Mouse (Mus musculus): ENCODE data around the gene Ubtd1. TPM values are rescaled to one million over a fixed set of nuclear protein-coding genes. Genes with fewer than 3 reads are reported as not detected.

The Ubtd1 gene
- polyA plus RNA-seq, 1 experiment from 2014 or later: 7.3 TPM

GRCm38 (mm10) chr19:42014231-42014825 is 32.8 kb downstream of the Ubtd1 start:
- peaks cover 4% of the 10 kb centered on the region; the same call in 1 of the 2 replicates for H3K4me1 ChIP-seq (replicated peaks)
- H3K4me2 ChIP-seq (replicated peaks): no peak overlapping the region
- H3K9me3 ChIP-seq: no peaks in the 10 kb centered on the region
- no peak overlapping the region for H3K9ac ChIP-seq (replicated peaks)
- H3K4me3 ChIP-seq (replicated peaks): no peak overlapping the region
- 94% methylated on average over 3 of the region's 3 CpGs for WGBS
- H3K27ac ChIP-seq: no peak overlapping the region
- ATAC-seq: no peak
- no peaks in the 10 kb centered on the region for H3K27me3 ChIP-seq
- no peaks in the 10 kb centered on the region for H3K36me3 ChIP-seq

- Histone ChIP-seq H3K9me3 (no peaks in the 10 kb centered on the region), H3K4me1 (replicated peaks) (peaks cover 4% of the 10 kb centered on the region; the same call in 1 of the 2 replicates), H3K4me2 (replicated peaks) (no peak overlapping the region), H3K9ac (replicated peaks) (no peak overlapping the region), H3K27me3 (no peaks in the 10 kb centered on the region), H3K4me3 (replicated peaks) (no peak overlapping the region), H3K27ac (no peak overlapping the region), H3K36me3 (no peaks in the 10 kb centered on the region)
- ATAC-seq: no peak
- 78% methylated on average over 6 of the region's 6 CpGs for WGBS
Observed at GRCm38 (mm10) chr19:42015001-42015400, 33.4 kb downstream of the Ubtd1 start.

GRCm38 (mm10) chr19:42016251-42016650 is 34.7 kb downstream of the Ubtd1 start:
- H3K4me1 ChIP-seq (replicated peaks): peaks cover 4% of the 10 kb centered on the region; the same call in 1 of the 2 replicates
- 71% methylated on average over 4 of the region's 4 CpGs for WGBS
- no peaks in the 10 kb centered on the region for H3K27me3 ChIP-seq
- no peaks in the 10 kb centered on the region for H3K9me3 ChIP-seq
- H3K4me3 ChIP-seq (replicated peaks): no peak overlapping the region
- no peaks in the 10 kb centered on the region for H3K36me3 ChIP-seq
- H3K4me2 ChIP-seq (replicated peaks): no peak overlapping the region
- H3K27ac ChIP-seq: no peak overlapping the region
- ATAC-seq: no peak
- no peak overlapping the region for H3K9ac ChIP-seq (replicated peaks)

GRCm38 (mm10) chr19:42016840-42017239 is 35.3 kb downstream of the Ubtd1 start:
- no peaks in the 10 kb centered on the region for H3K9me3 ChIP-seq
- H3K4me3 ChIP-seq (replicated peaks): no peak overlapping the region
- H3K4me2 ChIP-seq (replicated peaks): no peak overlapping the region
- no peak overlapping the region for H3K27ac ChIP-seq
- H3K36me3 ChIP-seq: no peaks in the 10 kb centered on the region
- no peaks in the 10 kb centered on the region for H3K27me3 ChIP-seq
- WGBS: 58% methylated on average over 5 of the region's 5 CpGs
- no peak for ATAC-seq
- no peak overlapping the region for H3K9ac ChIP-seq (replicated peaks)
- peaks cover 4% of the 10 kb centered on the region; the same call in 1 of the 2 replicates for H3K4me1 ChIP-seq (replicated peaks)

GRCm38 (mm10) chr19:42017399-42018247 is 36.1 kb downstream of the Ubtd1 start:
- Histone ChIP-seq H3K9ac (replicated peaks) (no peak overlapping the region), H3K27me3 (no peaks in the 10 kb centered on the region), H3K4me3 (replicated peaks) (no peak overlapping the region), H3K4me1 (replicated peaks) (peaks cover 4% of the 10 kb centered on the region; the same call in 1 of the 2 replicates), H3K27ac (0 out of 2 replicates have a peak overlapping the region, but pooled peaks have one; percentile 25), H3K4me2 (replicated peaks) (no peak overlapping the region), H3K9me3 (no peaks in the 10 kb centered on the region), H3K36me3 (no peaks in the 10 kb centered on the region)
- ATAC-seq: no peak
- WGBS: 77% methylated on average over 8 of the region's 8 CpGs

GRCm38 (mm10) chr19:42019011-42019522 is 37.5 kb downstream of the Ubtd1 start:
- ATAC-seq: no peak
- Histone ChIP-seq H3K4me3 (replicated peaks) (no peak overlapping the region), H3K27ac (no peak overlapping the region; the same call in 1 of the 2 replicates), H3K9me3 (no peaks in the 10 kb centered on the region), H3K9ac (replicated peaks) (no peak overlapping the region), H3K27me3 (no peaks in the 10 kb centered on the region), H3K4me2 (replicated peaks) (no peak overlapping the region), H3K36me3 (no peaks in the 10 kb centered on the region), H3K4me1 (replicated peaks) (peaks cover 4% of the 10 kb centered on the region; the same call in 1 of the 2 replicates)
- WGBS: 38% methylated on average over 4 of the region's 4 CpGs

- no peaks in the 10 kb centered on the region for H3K9me3 ChIP-seq
- peaks cover under 1% of the 10 kb centered on the region; the same call in 1 of the 2 replicates for H3K4me1 ChIP-seq (replicated peaks)
- H3K36me3 ChIP-seq: no peaks in the 10 kb centered on the region
- no peak for ATAC-seq
- H3K4me3 ChIP-seq (replicated peaks): no peak overlapping the region
- H3K27ac ChIP-seq: no peak overlapping the region
- H3K4me2 ChIP-seq (replicated peaks): no peak overlapping the region
- H3K27me3 ChIP-seq: no peaks in the 10 kb centered on the region
- WGBS: 56% methylated on average over 10 of the region's 10 CpGs
- H3K9ac ChIP-seq (replicated peaks): no peak overlapping the region
Observed at GRCm38 (mm10) chr19:42021681-42022541, 40.3 kb downstream of the Ubtd1 start.

- Histone ChIP-seq H3K4me3 (replicated peaks) (no peak overlapping the region), H3K4me1 (replicated peaks) (no peaks in the 10 kb centered on the region; the same call in 1 of the 2 replicates), H3K9me3 (no peaks in the 10 kb centered on the region), H3K27me3 (no peaks in the 10 kb centered on the region), H3K36me3 (no peaks in the 10 kb centered on the region), H3K9ac (replicated peaks) (no peak overlapping the region), H3K27ac (no peak overlapping the region), H3K4me2 (replicated peaks) (no peak overlapping the region)
- no peak for ATAC-seq
- 82% methylated on average over 2 of the region's 2 CpGs for WGBS
Observed at GRCm38 (mm10) chr19:42022542-42022848, 40.9 kb downstream of the Ubtd1 start.

- H3K27ac ChIP-seq: no peak overlapping the region
- no peaks in the 10 kb centered on the region for H3K9me3 ChIP-seq
- H3K4me1 ChIP-seq (replicated peaks): no peaks in the 10 kb centered on the region
- H3K36me3 ChIP-seq: no peaks in the 10 kb centered on the region
- WGBS: 7% methylated on average over 5 of the region's 5 CpGs
- H3K9ac ChIP-seq (replicated peaks): no peak overlapping the region
- no peaks in the 10 kb centered on the region for H3K27me3 ChIP-seq
- no peak overlapping the region for H3K4me2 ChIP-seq (replicated peaks)
- peak; percentile 66; the same call in 1 of the 2 replicates for ATAC-seq
- no peak overlapping the region for H3K4me3 ChIP-seq (replicated peaks)
Observed at GRCm38 (mm10) chr19:42026158-42026557, 44.6 kb downstream of the Ubtd1 start.

GRCm38 (mm10) chr19:42031112-42031511 is 49.5 kb downstream of the Ubtd1 start:
- no peak overlapping the region for H3K4me3 ChIP-seq (replicated peaks)
- no peak overlapping the region for H3K27ac ChIP-seq
- H3K36me3 ChIP-seq: no peaks in the 10 kb centered on the region
- no peaks in the 10 kb centered on the region for H3K9me3 ChIP-seq
- 0 out of 2 replicates have a peak, but pooled peaks cover 3% of the 10 kb centered on the region for H3K4me1 ChIP-seq (replicated peaks)
- no peaks in the 10 kb centered on the region for H3K27me3 ChIP-seq
- WGBS: 89% methylated on average over 5 of the region's 5 CpGs
- H3K9ac ChIP-seq (replicated peaks): no peak overlapping the region
- H3K4me2 ChIP-seq (replicated peaks): no peak overlapping the region
- ATAC-seq: no peak

GRCm38 (mm10) chr19:42033611-42034010 is 52.0 kb downstream of the Ubtd1 start:
- 0 out of 2 replicates have a peak, but pooled peaks cover 3% of the 10 kb centered on the region for H3K4me1 ChIP-seq (replicated peaks)
- H3K27ac ChIP-seq: no peak overlapping the region
- no peak for ATAC-seq
- H3K4me2 ChIP-seq (replicated peaks): no peak overlapping the region
- no peak overlapping the region for H3K9ac ChIP-seq (replicated peaks)
- WGBS: 83% methylated on average over 14 of the region's 14 CpGs
- H3K9me3 ChIP-seq: no peaks in the 10 kb centered on the region
- no peak overlapping the region for H3K4me3 ChIP-seq (replicated peaks)
- H3K36me3 ChIP-seq: no peaks in the 10 kb centered on the region
- H3K27me3 ChIP-seq: no peaks in the 10 kb centered on the region
